Mouse (Mus musculus) kidney, postnatal 36 days (tissue): ENCODE results near the gene Stk19.

Source experiments
- DNase-seq, 2 experiments: peaks; one replicate each; pipeline ENCODE4 v3.0.0; 2021 to 2022; ENCODE audit warnings: mixed read lengths in 2 of 2

Stk19 gene

DNA sequence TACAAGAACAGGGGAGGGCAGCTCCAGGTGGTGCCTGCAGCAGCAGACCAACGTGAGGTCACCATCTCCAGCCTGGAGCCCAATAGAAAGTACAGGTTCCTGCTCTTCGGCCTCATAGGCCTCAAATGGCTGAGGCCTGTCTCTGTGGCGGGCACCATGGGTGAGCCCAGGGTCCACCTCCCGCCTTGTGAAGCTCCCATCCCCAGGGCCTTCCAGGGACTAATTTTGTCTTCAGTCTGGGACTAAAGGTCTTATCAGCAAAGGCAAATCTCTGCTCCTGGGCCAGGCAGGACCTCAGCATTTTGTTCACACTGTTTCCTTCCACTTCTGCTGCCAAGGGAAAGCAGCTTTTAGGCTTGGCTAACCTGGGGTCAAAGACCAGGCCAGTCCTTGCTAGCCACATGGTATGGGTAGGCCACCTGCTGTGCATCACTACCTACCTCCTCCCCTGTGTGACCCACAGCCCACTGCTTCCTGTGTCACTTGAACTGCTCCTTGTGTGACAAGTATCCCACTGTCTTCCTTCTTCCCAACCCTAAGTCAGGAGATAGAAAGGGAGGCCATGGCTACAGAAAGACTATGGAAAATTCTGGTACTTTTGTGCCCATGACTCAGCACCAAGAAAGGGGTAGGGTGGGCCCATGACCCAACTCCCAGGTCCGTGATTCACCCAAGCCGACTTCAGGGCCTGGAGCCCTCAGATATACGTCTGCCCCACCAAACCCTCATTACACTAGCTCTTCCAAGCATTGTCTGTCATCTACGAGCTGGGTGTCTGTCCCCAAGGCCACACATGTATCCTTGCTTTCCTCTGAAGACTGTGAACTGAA is 40.2 kb downstream of the Stk19 start:
- DNase-seq: no peak

DNA sequence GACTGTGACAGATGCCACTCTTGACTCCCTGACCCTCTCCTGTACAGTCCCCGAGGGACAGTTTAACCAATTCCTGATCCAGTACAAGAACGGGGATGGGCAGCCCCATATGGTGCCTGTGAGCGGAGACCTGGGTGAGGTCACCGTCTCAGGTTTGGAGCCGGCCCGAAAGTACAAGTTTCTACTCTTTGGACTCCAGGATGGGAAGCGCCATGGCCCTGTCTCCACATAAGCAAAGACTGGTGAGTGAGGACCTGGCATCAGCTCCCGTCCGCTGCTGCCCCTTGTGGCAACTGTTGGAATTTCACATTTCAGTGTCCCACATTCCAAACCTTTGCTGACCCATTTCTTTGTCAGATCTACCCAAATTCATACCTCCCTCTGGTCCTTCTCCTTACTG is 41.1 kb downstream of the Stk19 start:
- DNase-seq: peak; percentile 49 to 87

DNA sequence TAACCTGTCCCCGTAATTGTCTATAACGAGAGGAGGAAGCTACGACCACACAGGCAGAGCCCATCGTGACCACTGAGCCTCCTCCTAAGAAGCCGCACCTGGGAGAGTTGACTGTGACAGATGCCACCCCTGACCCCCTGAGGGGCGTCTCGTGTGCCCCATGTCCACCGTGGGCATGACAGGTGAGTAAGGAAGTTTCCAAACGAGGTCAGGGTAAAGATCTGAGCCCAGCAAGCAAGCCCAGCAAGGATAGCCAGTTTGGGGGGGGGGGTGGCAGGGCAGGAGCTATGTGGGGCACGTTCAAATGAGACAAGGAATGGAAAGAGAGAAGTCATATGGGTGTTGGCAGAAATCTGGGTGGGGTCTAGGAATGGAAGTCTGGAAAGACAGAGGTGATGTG is 41.7 kb downstream of the Stk19 start:
- DNase-seq: no peak

DNA sequence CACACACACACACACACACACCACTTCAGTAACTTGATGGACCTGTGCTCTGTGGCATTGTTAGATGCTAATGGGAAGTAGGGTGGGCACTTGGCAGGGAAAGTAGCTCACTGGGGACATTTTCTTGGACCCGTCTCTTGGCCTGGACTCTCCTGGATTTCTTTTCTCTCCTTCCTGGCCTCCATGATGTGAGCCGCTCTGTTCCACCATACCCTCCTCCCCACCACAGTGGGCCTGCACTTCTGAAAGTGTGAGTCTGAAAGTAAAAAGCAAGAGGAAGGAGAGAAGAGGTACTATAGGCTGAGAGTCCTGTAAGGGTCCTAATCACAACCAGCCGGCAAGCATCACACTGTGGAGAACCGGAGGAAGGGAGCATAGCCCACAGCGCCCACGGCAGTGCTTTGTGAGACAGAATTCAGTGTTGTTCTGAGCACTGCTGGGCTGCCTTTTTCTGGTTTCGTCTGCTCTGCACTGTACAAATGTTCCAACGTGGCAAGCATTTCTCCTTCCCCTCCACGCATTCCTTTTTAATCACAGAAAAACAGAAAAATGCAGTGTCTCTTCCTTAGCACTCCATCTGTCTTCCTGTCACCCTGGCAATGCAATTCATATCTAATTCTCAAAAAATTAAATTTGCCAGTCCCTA is 58.9 kb downstream of the Stk19 start:
- no peak for DNase-seq
